In genomic region chr4:48273119-48273829, GRCm38 (mm10) we compare ENCODE assay signal across 19 mouse cellular contexts.
"Had no signal": no experiment of that assay in that cellular context is flagged by ENCODE, and none has a peak within 500 bp of the region (broad histone marks: within the 10 kb centered on the region; RNA-seq: fewer than 3 reads in every experiment).

No protein-coding gene starts in this region.

- H3K9ac ChIP-seq: limb, embryonic 13.5 days; liver, embryonic 15.5 days; midbrain, embryonic 15.5 days; neural tube, embryonic 13.5 days; stomach, embryonic 15.5 days had no signal

- ATAC-seq: intestine, postnatal 0 days; midbrain, embryonic 15.5 days had no signal

- H3K27me3 ChIP-seq: limb, embryonic 13.5 days; liver, embryonic 15.5 days; midbrain, embryonic 15.5 days; neural tube, embryonic 13.5 days; stomach, embryonic 15.5 days had no signal

- DNase-seq: kidney, adult 8-10 months; layer of hippocampus, postnatal 36 days; liver; lung, adult 2 months; lung, postnatal 14 days; lung, postnatal 4 days; retina, postnatal 1 day; right cerebral cortex, postnatal 25 days; spleen, adult 18-20 months; thymus, postnatal 25 days had no signal

- H3K4me2 ChIP-seq: limb, embryonic 13.5 days; liver, embryonic 15.5 days; midbrain, embryonic 11.5 days; midbrain, embryonic 15.5 days; neural tube, embryonic 13.5 days; stomach, embryonic 15.5 days had no signal

- H3K36me3 ChIP-seq: liver, embryonic 15.5 days; midbrain, embryonic 15.5 days; neural tube, embryonic 13.5 days; stomach, embryonic 15.5 days had no signal

- H3K4me1 ChIP-seq: stomach, embryonic 15.5 days had no signal

- H3K9me3 ChIP-seq: limb, embryonic 10.5 days; limb, embryonic 13.5 days; liver, embryonic 15.5 days; midbrain, embryonic 15.5 days; neural tube, embryonic 13.5 days; stomach, embryonic 15.5 days had no signal

- H3K4me3 ChIP-seq: limb, embryonic 10.5 days; limb, embryonic 13.5 days; liver, embryonic 15.5 days; midbrain, embryonic 15.5 days; neural tube, embryonic 13.5 days; stomach, embryonic 15.5 days had no signal

- H3K27ac ChIP-seq: kidney, postnatal 0 days; limb, embryonic 10.5 days; limb, embryonic 13.5 days; liver, embryonic 15.5 days; midbrain, embryonic 15.5 days; neural tube, embryonic 13.5 days; stomach, embryonic 15.5 days had no signal
